Mouse (Mus musculus): ENCODE results near the gene Sord.

GRCm38 (mm10) chr2:122306184-122306583 lies 71.6 kb downstream of the Sord start:
- TF ChIP-seq CHD2 (IDR thresholded peaks at IDR 0.05; ENCODE audit: low read depth, low read length) (no peak), HCFC1 (IDR thresholded peaks at IDR 0.05; ENCODE audit: borderline replicate concordance, insufficient read depth, low read length) (no peak), ZC3H11A (IDR thresholded peaks at IDR 0.05; ENCODE audit: borderline replicate concordance, low read depth, low read length) (no peak)

Data from ES-E14 (cell line).